Comparison of ENCODE assay signal across 8 mouse cellular contexts in genomic region chr11:113439328-113440030, GRCm38 (mm10).
DNase-seq lines count a peak whose midpoint lies in the region; ATAC-seq and TF ChIP-seq lines count a peak whose summit lies in the region.

No protein-coding gene starts in this region.

- 51% methylated on average over 20 of the region's 20 CpGs for WGBS in stomach, embryonic 16.5 days
- 58% methylated on average over 20 of the region's 20 CpGs for WGBS in stomach, postnatal 0 days
- WGBS in hindbrain, embryonic 10.5 days: 43% methylated on average over 20 of the region's 20 CpGs
- WGBS in limb, embryonic 11.5 days: 60% methylated on average over 20 of the region's 20 CpGs
- 75% methylated on average over 20 of the region's 20 CpGs for WGBS in liver, embryonic 11.5 days

- H3K9me3 ChIP-seq in stomach, embryonic 16.5 days (replicated peaks; ENCODE audit: control insufficient read depth, low read length): no peaks in the 10 kb centered on the region
- H3K9me3 ChIP-seq in stomach, postnatal 0 days (ENCODE audit: control insufficient read depth, low read length): no peaks in the 10 kb centered on the region
- H3K9me3 ChIP-seq in hindbrain, embryonic 10.5 days: peaks cover 11% of the 10 kb centered on the region
- no peaks in the 10 kb centered on the region; the same call in 1 of the 2 replicates for H3K9me3 ChIP-seq in limb, embryonic 11.5 days (ENCODE audit: control insufficient read depth, low read length)
- no peaks in the 10 kb centered on the region for H3K9me3 ChIP-seq in liver, embryonic 11.5 days (ENCODE audit: control insufficient read depth, low read length)

- no peak overlapping the region for H3K4me2 ChIP-seq in stomach, embryonic 16.5 days (ENCODE audit: low read depth, low read length)
- no peak overlapping the region for H3K4me2 ChIP-seq in stomach, postnatal 0 days (replicated peaks; ENCODE audit: low read depth)
- H3K4me2 ChIP-seq in limb, embryonic 11.5 days (ENCODE audit: low read depth, severe bottlenecking): no peak overlapping the region
- H3K4me2 ChIP-seq in liver, embryonic 11.5 days: no peak overlapping the region

- no peak for DNase-seq in stomach, postnatal 0 days (ENCODE audit: low spot score)
- DNase-seq in hindbrain, embryonic 10.5 days (ENCODE audit: low spot score): peak; percentile 77
- peak; percentile 54 for DNase-seq in limb, embryonic 11.5 days (ENCODE audit: low spot score)
- DNase-seq in right cerebral cortex, postnatal 25 days: peak; percentile 82
- DNase-seq in liver, embryonic 11.5 days (ENCODE audit: low spot score): no peak
- DNase-seq in gastrocnemius, postnatal 4 days (ENCODE audit: low spot score in 2 of 2): no peak
- no peak for DNase-seq in gastrocnemius, postnatal 36 days

- peak overlapping the region; percentile 17; the same call in 1 of the 2 replicates for H3K9ac ChIP-seq in stomach, embryonic 16.5 days (ENCODE audit: low read length)
- no peak overlapping the region for H3K9ac ChIP-seq in stomach, postnatal 0 days (ENCODE audit: low read length)
- peak overlapping the region; percentile 34; the same call in 1 of the 2 replicates for H3K9ac ChIP-seq in limb, embryonic 11.5 days (ENCODE audit: low read length)
- no peak overlapping the region for H3K9ac ChIP-seq in liver, embryonic 11.5 days (ENCODE audit: low read depth, low read length)

- intact Hi-C loops in gastrocnemius, postnatal 36 days (cut with DNase I): no loop called here

- peaks cover 7% of the 10 kb centered on the region; the same call in 1 of the 2 replicates for H3K4me1 ChIP-seq in stomach, embryonic 16.5 days (ENCODE audit: control insufficient read depth, insufficient read depth, low read length)
- no peaks in the 10 kb centered on the region for H3K4me1 ChIP-seq in stomach, postnatal 0 days (replicated peaks; ENCODE audit: control insufficient read depth, insufficient read depth)
- peaks cover 49% of the 10 kb centered on the region for H3K4me1 ChIP-seq in hindbrain, embryonic 10.5 days (replicated peaks)
- H3K4me1 ChIP-seq in limb, embryonic 11.5 days (ENCODE audit: control insufficient read depth, insufficient read depth, low read length): 0 out of 2 replicates have a peak, but pooled peaks cover 3% of the 10 kb centered on the region
- peaks cover 4% of the 10 kb centered on the region; the same call in 1 of the 2 replicates for H3K4me1 ChIP-seq in liver, embryonic 11.5 days (replicated peaks; ENCODE audit: control insufficient read depth, insufficient read depth, low read length)

- H3K36me3 ChIP-seq in stomach, embryonic 16.5 days (ENCODE audit: control insufficient read depth, insufficient read depth, low read length): no peaks in the 10 kb centered on the region
- no peaks in the 10 kb centered on the region for H3K36me3 ChIP-seq in stomach, postnatal 0 days (ENCODE audit: control insufficient read depth, insufficient read depth, low read length)
- peaks cover 9% of the 10 kb centered on the region; the same call in 1 of the 2 replicates for H3K36me3 ChIP-seq in hindbrain, embryonic 10.5 days
- no peaks in the 10 kb centered on the region for H3K36me3 ChIP-seq in limb, embryonic 11.5 days (ENCODE audit: control insufficient read depth, insufficient read depth, low read length)
- no peaks in the 10 kb centered on the region for H3K36me3 ChIP-seq in liver, embryonic 11.5 days (ENCODE audit: control insufficient read depth, insufficient read depth, low read length)

- TF ChIP-seq CTCF in stomach, postnatal 0 days (IDR thresholded peaks at IDR 0.05; ENCODE audit: low read depth): no peak

- no peak for TF ChIP-seq EP300 in stomach, postnatal 0 days (optimal IDR thresholded peaks at IDR 0.05)

- H3K4me3 ChIP-seq in stomach, embryonic 16.5 days (replicated peaks; ENCODE audit: low read length): no peak overlapping the region
- no peak overlapping the region for H3K4me3 ChIP-seq in stomach, postnatal 0 days (ENCODE audit: low read depth, low read length)
- H3K4me3 ChIP-seq in hindbrain, embryonic 10.5 days: peak overlapping the region; percentile 13; the same call in 1 of the 2 replicates
- no peak overlapping the region for H3K4me3 ChIP-seq in limb, embryonic 11.5 days (ENCODE audit: low read depth, low read length)
- no peak overlapping the region for H3K4me3 ChIP-seq in liver, embryonic 11.5 days (ENCODE audit: low read depth, low read length)

- no peak overlapping the region for H3K27ac ChIP-seq in stomach, embryonic 16.5 days (ENCODE audit: low read length)
- no peak overlapping the region for H3K27ac ChIP-seq in stomach, postnatal 0 days (replicated peaks)
- H3K27ac ChIP-seq in hindbrain, embryonic 10.5 days: peak overlapping the region; percentile 91
- peak overlapping the region; percentile 78 for H3K27ac ChIP-seq in limb, embryonic 11.5 days (replicated peaks; ENCODE audit: low read depth, low read length)
- H3K27ac ChIP-seq in liver, embryonic 11.5 days (ENCODE audit: low read depth, low read length): no peak overlapping the region

- H3K27me3 ChIP-seq in stomach, embryonic 16.5 days (ENCODE audit: control insufficient read depth, insufficient read depth, low read length): no peaks in the 10 kb centered on the region
- no peaks in the 10 kb centered on the region for H3K27me3 ChIP-seq in stomach, postnatal 0 days (ENCODE audit: control insufficient read depth, insufficient read depth, low read length)
- H3K27me3 ChIP-seq in hindbrain, embryonic 10.5 days (ENCODE audit: insufficient read depth, poor library complexity, severe bottlenecking): peaks cover 76% of the 10 kb centered on the region
- no peaks in the 10 kb centered on the region for H3K27me3 ChIP-seq in limb, embryonic 11.5 days (ENCODE audit: control insufficient read depth, insufficient read depth, low read length)
- H3K27me3 ChIP-seq in liver, embryonic 11.5 days (replicated peaks; ENCODE audit: control insufficient read depth, insufficient read depth, low read length): no peaks in the 10 kb centered on the region

- 0 out of 2 replicates have a peak, but pooled peaks have one; percentile 20 for ATAC-seq in stomach, embryonic 16.5 days (ENCODE audit: insufficient read depth, low FRiP score)
- no peak for ATAC-seq in stomach, postnatal 0 days (ENCODE audit: low FRiP score, low TSS enrichment)
- ATAC-seq in limb, embryonic 11.5 days (ENCODE audit: insufficient number of reproducible peaks, low FRiP score, low TSS enrichment, low read depth): peak; percentile 71; the same call in 1 of the 2 replicates
- ATAC-seq in liver, embryonic 11.5 days (replicated peaks; ENCODE audit: low FRiP score): no peak

Comparison
In these comparisons a context has a peak if more than half of its experiments do, and no peak if none do; other contexts are left out.
1. ATAC-seq: peak in stomach, embryonic 16.5 days (single experiment) and limb, embryonic 11.5 days (single experiment); none in stomach, postnatal 0 days (single experiment) and liver, embryonic 11.5 days (single experiment).
2. H3K9ac ChIP-seq: peak in stomach, embryonic 16.5 days (single experiment) and limb, embryonic 11.5 days (single experiment); none in stomach, postnatal 0 days (single experiment) and liver, embryonic 11.5 days (single experiment).
3. H3K27ac ChIP-seq: peak in hindbrain, embryonic 10.5 days (single experiment) and limb, embryonic 11.5 days (single experiment); none in stomach, embryonic 16.5 days (single experiment), stomach, postnatal 0 days (single experiment) and liver, embryonic 11.5 days (single experiment).
4. DNase-seq: peak in hindbrain, embryonic 10.5 days (single experiment), limb, embryonic 11.5 days (single experiment) and right cerebral cortex, postnatal 25 days (single experiment); none in stomach, postnatal 0 days (single experiment), liver, embryonic 11.5 days (single experiment), gastrocnemius, postnatal 4 days (0 of 2) and gastrocnemius, postnatal 36 days (0 of 2).